Mouse (Mus musculus) heart, adult 2 months (tissue): ENCODE data around the gene Smo.

Experiments
- CTCF ChIP-seq: fragments of 200-600 bp; IDR thresholded peaks from 2 replicates; pipeline ENCODE4 v1.8.1; 2022; ENCODE audit warnings: antibody characterized with exemption, mild to moderate bottlenecking, moderate library complexity
- EP300 ChIP-seq: fragments of 200-500 bp; IDR thresholded peaks from 2 replicates; pipeline ENCODE4 v1.6.1; 2011; ENCODE audit warnings: low read depth, low read length, control low read depth; ENCODE audit not compliant: insufficient read depth
- POLR2A ChIP-seq: fragments of 200-500 bp; IDR thresholded peaks from 2 replicates; pipeline ENCODE4 v1.6.1; 2011; ENCODE audit warnings: mild to moderate bottlenecking, low read depth, low read length, control low read depth; ENCODE audit not compliant: insufficient read depth

DNA sequence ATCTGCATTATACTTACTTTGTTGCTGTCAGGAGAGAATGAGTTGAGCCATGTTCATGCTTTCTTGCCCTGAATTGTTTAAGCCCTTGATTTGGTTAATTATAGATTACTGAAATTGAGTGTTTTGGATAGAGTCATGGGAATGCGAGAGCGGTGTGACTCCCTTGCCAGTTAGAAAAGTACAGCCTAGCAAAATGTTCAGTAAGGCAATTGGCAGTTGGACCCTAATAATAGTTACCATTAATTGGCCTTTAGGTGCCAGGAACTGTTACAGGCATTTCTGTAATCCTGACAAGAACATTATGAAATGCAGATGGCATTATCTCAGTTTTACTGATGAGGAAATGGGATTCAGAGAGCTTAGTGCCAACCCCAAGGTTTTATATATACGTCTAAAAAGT is 36.9 kb downstream of the Smo start:
- TF ChIP-seq POLR2A (no peak), EP300 (no peak), CTCF (no peak)
